Mouse (Mus musculus) cerebellum, adult 2 months (tissue): ENCODE measurements at regions not wholly inside any gene's neighbourhood (a gene's known extent, or its start where the extent isn't known, plus 50 kb on each side); places are given as distances from the start of the nearest gene placed in this dataset.

Experiments
- CTCF ChIP-seq: fragments of 200-500 bp; IDR thresholded peaks from 2 replicates; pipeline ENCODE4 v1.5.1; 2011; ENCODE audit warnings: low read depth, mild to moderate bottlenecking, control low read depth, low read length, moderate library complexity, borderline replicate concordance; ENCODE audit not compliant: insufficient read depth
- POLR2A ChIP-seq: fragments of 200-500 bp; IDR thresholded peaks from 2 replicates; pipeline ENCODE4 v1.6.1; 2011; ENCODE audit warnings: low read length, control low read depth, borderline replicate concordance; ENCODE audit not compliant: insufficient read depth

GRCm38 (mm10) chr2:163142762-163143388, 55.2 kb upstream of the Gtsf1l start:
- no peak for TF ChIP-seq CTCF
- no peak for TF ChIP-seq POLR2A
